Mouse (Mus musculus): Measurements from ENCODE around the gene Abi3bp. TPM values are rescaled to one million over a fixed set of nuclear protein-coding genes. Genes with fewer than 3 reads are reported as not detected.

Abi3bp gene
- 0.11 TPM for polyA plus RNA-seq (2017; shearing (Covaris generic))

DNA sequence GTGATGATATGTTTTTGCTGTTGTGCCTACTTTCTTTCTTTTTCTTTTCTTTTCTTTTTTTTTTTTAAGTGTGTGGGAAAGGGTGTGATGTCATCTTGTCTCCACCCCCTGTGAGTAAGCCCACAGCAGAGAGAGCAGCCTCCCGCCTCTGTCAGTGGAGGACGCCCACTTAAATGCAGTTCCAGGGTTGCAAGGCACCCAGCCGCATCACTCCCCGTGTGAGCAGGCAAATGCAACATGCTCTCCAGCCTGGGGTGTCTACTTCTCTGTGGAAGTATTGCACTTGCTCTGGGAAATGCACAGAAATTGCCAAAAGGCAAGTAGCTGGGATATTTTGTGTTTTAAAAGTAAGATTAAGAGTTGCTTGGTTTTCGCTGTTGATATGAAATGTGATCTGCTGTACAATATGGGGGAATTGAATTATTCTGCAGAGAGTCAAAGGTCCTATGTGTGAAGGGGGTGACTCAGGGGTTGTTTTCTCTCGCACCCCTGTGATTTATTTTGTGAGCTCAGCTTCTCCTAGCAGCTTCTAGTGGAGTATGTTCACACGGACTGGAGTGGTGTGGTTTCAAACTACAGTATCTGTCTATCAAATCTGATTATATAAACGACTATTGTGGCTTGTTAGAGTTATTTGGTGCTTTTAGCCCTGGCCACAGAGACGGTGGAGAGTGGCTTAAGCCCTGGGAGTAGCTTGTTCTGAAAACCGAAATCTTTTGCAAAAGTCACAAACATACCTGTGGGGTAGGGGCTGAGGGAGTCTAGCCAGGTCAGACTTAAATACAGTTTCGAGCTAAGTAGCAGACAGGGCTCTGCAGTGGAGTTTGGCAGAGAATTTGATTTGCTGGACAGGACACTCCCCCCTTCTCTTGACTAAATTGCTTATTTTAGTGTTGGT is at the start of gene Abi3bp:
TSS of gene Abi3bp (plus strand) at position 202 of the 898 bp plus-strand sequence.

DNA sequence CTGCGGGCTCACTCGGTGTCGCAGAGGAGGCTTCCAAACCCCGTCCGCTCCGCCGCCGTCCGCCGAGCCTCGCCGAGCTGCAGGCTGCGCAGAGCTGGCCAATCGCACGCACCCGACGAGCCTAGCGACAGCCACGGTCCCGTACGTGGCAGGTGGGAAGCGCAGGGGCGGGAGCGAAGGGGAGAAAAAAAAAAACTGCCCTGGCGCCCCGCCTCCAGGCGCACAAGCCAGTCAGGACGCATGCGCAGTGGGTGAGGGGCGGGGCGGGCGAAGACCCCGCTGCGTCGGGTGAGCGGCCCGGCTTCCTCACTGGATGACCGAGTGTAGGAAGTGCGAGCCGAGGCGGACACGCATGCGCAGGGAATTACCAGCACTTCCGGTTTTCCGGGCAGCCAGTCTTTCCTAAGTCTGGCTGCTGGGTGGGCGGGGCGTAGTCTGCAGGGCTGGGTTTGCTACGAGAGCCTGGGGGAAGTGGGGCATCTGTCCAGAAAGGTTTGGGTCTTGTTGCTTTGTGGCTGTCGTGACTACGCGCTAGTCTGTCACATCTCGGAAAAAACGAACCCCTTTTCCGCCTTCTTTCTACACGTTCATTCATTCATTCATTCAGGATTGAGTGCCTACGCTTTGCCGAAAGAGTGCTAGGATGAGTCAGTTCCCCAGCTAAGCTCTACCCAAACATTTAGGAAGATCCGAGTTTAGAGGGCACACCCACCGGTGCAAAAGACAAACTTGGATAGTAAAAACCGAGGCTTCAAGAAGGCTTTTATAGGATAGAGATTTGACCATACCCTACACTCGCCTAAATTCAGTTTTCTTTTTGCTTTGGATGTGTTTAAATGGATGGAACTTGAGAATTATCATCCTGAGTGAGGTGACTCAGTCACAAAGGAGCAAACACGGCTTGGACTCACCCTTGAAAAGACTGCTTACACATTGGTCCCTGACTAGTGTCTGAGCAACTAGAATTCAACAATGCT is 239.8 kb downstream of the Abi3bp start, which contains the start of gene Tfg:
TSS of gene Tfg (minus strand) at position 227 of the 977 bp plus-strand sequence.

Other genes starting within 250 kb of the Abi3bp start
- gene Tfg, start 239.6 kb downstream of the Abi3bp start, polyA plus RNA-seq (2017; shearing (Covaris generic)): 67.1 TPM

All from CD4-positive, CD25-positive, alpha-beta regulatory T cell (primary cell).